Mouse (Mus musculus): ENCODE data around the gene Rimklb.
"Not testable (repeated sequence)": the region's sequence is repeated elsewhere in the genome, so short reads cannot be mapped to it uniquely, and the experiment has no call there.

Rimklb gene

GRCm38 (mm10) chr6:122498661-122499060 is at the start of gene Rimklb:
Gene Rimklb, minus strand, starts transcription at chr6:122498761.
- no peak for DNase-seq

GRCm38 (mm10) chr6:122545948-122546347 is 47.4 kb upstream of the Rimklb start:
- DNase-seq: no peak

GRCm38 (mm10) chr6:122545289-122545882 is 46.8 kb upstream of the Rimklb start:
- no peak for DNase-seq

GRCm38 (mm10) chr6:122544672-122545071 is 46.1 kb upstream of the Rimklb start:
- no peak for DNase-seq

- DNase-seq: no peak
Measured at GRCm38 (mm10) chr6:122543574-122543973, 45.0 kb upstream of the Rimklb start.

GRCm38 (mm10) chr6:122542459-122542858 is 43.9 kb upstream of the Rimklb start:
- not testable (repeated sequence) for DNase-seq

- DNase-seq: no peak
Measured at GRCm38 (mm10) chr6:122539564-122539963, 41.0 kb upstream of the Rimklb start.

GRCm38 (mm10) chr6:122534032-122534431 is 35.5 kb upstream of the Rimklb start:
- DNase-seq: no peak

GRCm38 (mm10) chr6:122532883-122533302 is 34.3 kb upstream of the Rimklb start:
- no peak for DNase-seq

GRCm38 (mm10) chr6:122531466-122532174 is 33.1 kb upstream of the Rimklb start:
- no peak for DNase-seq

- DNase-seq: no peak
Measured at GRCm38 (mm10) chr6:122528136-122528535, 29.6 kb upstream of the Rimklb start.

GRCm38 (mm10) chr6:122527596-122527995 is 29.0 kb upstream of the Rimklb start:
- DNase-seq: no peak

GRCm38 (mm10) chr6:122523289-122523688 is 24.7 kb upstream of the Rimklb start:
- no peak for DNase-seq

GRCm38 (mm10) chr6:122522595-122522994 is 24.0 kb upstream of the Rimklb start:
- no peak for DNase-seq

GRCm38 (mm10) chr6:122519384-122519783 is 20.8 kb upstream of the Rimklb start:
- peak in 1 of 2 experiments; percentile 3 for DNase-seq

GRCm38 (mm10) chr6:122517668-122518067 is 19.1 kb upstream of the Rimklb start:
- no peak for DNase-seq

- DNase-seq: not testable (repeated sequence)
Measured at GRCm38 (mm10) chr6:122515762-122516161, 17.2 kb upstream of the Rimklb start.

GRCm38 (mm10) chr6:122514312-122514711 is 15.8 kb upstream of the Rimklb start:
- no peak for DNase-seq

GRCm38 (mm10) chr6:122512914-122513878 is 14.6 kb upstream of the Rimklb start:
- DNase-seq: no peak

GRCm38 (mm10) chr6:122508494-122508893 is 9.9 kb upstream of the Rimklb start:
- no peak for DNase-seq

- DNase-seq: no peak
Measured at GRCm38 (mm10) chr6:122505545-122505944, 7.0 kb upstream of the Rimklb start, which contains the start of gene Mfap5. Gene Mfap5, plus strand, starts transcription at chr6:122505845.

GRCm38 (mm10) chr6:122505041-122505440 is 6.5 kb upstream of the Rimklb start:
- DNase-seq: no peak

- peak in 1 of 2 experiments; percentile 9 for DNase-seq
Measured at GRCm38 (mm10) chr6:122496501-122496900, 2.1 kb downstream of the Rimklb start.

Data from cerebellum, adult 18-20 months (tissue).